ENCODE assay signal across 10 mouse cellular contexts in the genomic region with DNA sequence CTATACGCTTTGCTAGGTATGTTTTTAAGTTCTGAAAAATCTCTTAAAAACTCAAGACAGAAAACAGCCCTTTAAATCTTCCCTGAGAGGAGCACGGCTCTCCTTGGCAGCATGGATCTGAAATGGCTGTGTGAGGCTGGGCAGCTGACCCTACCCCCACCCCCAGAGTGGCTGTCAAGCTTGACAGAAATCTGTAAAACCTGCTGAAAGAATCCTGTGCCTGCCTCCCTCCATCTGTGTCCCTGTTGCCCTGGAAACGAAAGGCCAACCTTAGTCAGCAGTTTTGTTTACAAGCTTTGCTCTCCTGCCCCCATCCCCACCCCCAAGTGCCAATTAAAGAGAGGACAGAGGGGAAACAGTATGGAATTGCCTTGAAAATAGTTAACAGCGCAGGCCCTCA. TPM values are rescaled to one million over a fixed set of nuclear protein-coding genes. Genes with fewer than 3 reads are reported as not detected.
DNase-seq lines count a peak whose midpoint lies in the region; ATAC-seq lines count a peak whose summit lies in the region.
"Had no signal": no experiment of that assay in that cellular context is flagged by ENCODE, and none has a peak within 500 bp of the region (broad histone marks: within the 10 kb centered on the region; RNA-seq: fewer than 3 reads in every experiment).

No protein-coding gene starts in this region.

- no peaks in the 10 kb centered on the region for H3K27me3 ChIP-seq in heart, embryonic 10.5 days (ENCODE audit: insufficient read depth, poor library complexity, severe bottlenecking)
- H3K27me3 ChIP-seq in hindbrain, embryonic 15.5 days: no peaks in the 10 kb centered on the region
- H3K27me3 ChIP-seq in midbrain, embryonic 11.5 days (ENCODE audit: control insufficient read depth, insufficient read depth, low read length): no peaks in the 10 kb centered on the region
- H3K27me3 ChIP-seq: stomach, embryonic 15.5 days had no signal

- peaks cover 12% of the 10 kb centered on the region; the same call in 1 of the 2 replicates for H3K36me3 ChIP-seq in heart, embryonic 10.5 days
- H3K36me3 ChIP-seq in hindbrain, embryonic 15.5 days: no peaks in the 10 kb centered on the region
- H3K36me3 ChIP-seq in midbrain, embryonic 11.5 days (ENCODE audit: control insufficient read depth, insufficient read depth, low read length): no peaks in the 10 kb centered on the region
- H3K36me3 ChIP-seq: stomach, embryonic 15.5 days had no signal

- 43% methylated on average over 4 of the region's 4 CpGs for WGBS in heart, embryonic 10.5 days
- WGBS in hindbrain, embryonic 15.5 days: 37% methylated on average over 4 of the region's 4 CpGs
- WGBS in midbrain, embryonic 11.5 days: 30% methylated on average over 4 of the region's 4 CpGs

- no peak overlapping the region for H3K4me3 ChIP-seq in heart, embryonic 10.5 days
- no peak overlapping the region for H3K4me3 ChIP-seq in hindbrain, embryonic 15.5 days
- no peak overlapping the region for H3K4me3 ChIP-seq in midbrain, embryonic 11.5 days (ENCODE audit: low read depth, low read length)
- H3K4me3 ChIP-seq: stomach, embryonic 15.5 days had no signal

- no peaks in the 10 kb centered on the region for H3K9me3 ChIP-seq in heart, embryonic 10.5 days
- H3K9me3 ChIP-seq in hindbrain, embryonic 15.5 days: no peaks in the 10 kb centered on the region
- H3K9me3 ChIP-seq in midbrain, embryonic 11.5 days (ENCODE audit: control insufficient read depth, low read length): no peaks in the 10 kb centered on the region
- H3K9me3 ChIP-seq: stomach, embryonic 15.5 days had no signal

- H3K4me2 ChIP-seq in hindbrain, embryonic 15.5 days: no peak overlapping the region
- 0 out of 2 replicates have a peak overlapping the region, but pooled peaks have one; percentile 7 for H3K4me2 ChIP-seq in midbrain, embryonic 11.5 days
- H3K4me2 ChIP-seq: stomach, embryonic 15.5 days had no signal

- ATAC-seq in hindbrain, embryonic 15.5 days (ENCODE audit: low FRiP score, low read depth): peak; percentile 76; the same call in 1 of the 2 replicates
- ATAC-seq in midbrain, embryonic 11.5 days (ENCODE audit: low FRiP score): peak; percentile 87

- peak overlapping the region; percentile 42; the same call in 1 of the 2 replicates for H3K27ac ChIP-seq in heart, embryonic 10.5 days
- H3K27ac ChIP-seq in hindbrain, embryonic 15.5 days (replicated peaks): no peak overlapping the region
- H3K27ac ChIP-seq in midbrain, embryonic 11.5 days (ENCODE audit: low read depth, low read length): no peak overlapping the region; the same call in 1 of the 2 replicates
- H3K27ac ChIP-seq: macrophage; stomach, embryonic 15.5 days had no signal

- no peak overlapping the region for H3K9ac ChIP-seq in hindbrain, embryonic 15.5 days
- no peak overlapping the region for H3K9ac ChIP-seq in midbrain, embryonic 11.5 days (ENCODE audit: low read length)
- H3K9ac ChIP-seq: stomach, embryonic 15.5 days had no signal

- DNase-seq in heart, embryonic 10.5 days (ENCODE audit: low spot score): no peak
- DNase-seq in heart, adult 18-20 months: no peak
- peak; percentile 90 for DNase-seq in embryo, embryonic 10.5 days (ENCODE audit: low spot score)
- peak; percentile 91 for DNase-seq in midbrain, embryonic 11.5 days (ENCODE audit: low spot score, missing footprints)
- DNase-seq in urinary bladder, adult 18-20 months (ENCODE audit: low spot score in 2 of 2): no peak
- DNase-seq in natural killer cell, adult 2 months (ENCODE audit: low spot score in 2 of 2): no peak
- DNase-seq in ovary, adult 18-20 months (ENCODE audit: low spot score): no peak

- peaks cover 25% of the 10 kb centered on the region for H3K4me1 ChIP-seq in heart, embryonic 10.5 days
- peaks cover 23% of the 10 kb centered on the region for H3K4me1 ChIP-seq in hindbrain, embryonic 15.5 days (replicated peaks)
- peaks cover 22% of the 10 kb centered on the region for H3K4me1 ChIP-seq in midbrain, embryonic 11.5 days (ENCODE audit: control insufficient read depth, insufficient read depth, low read length)

RNA-seq across cellular contexts. Expression of a gene that starts 47.3 kb away (rescaled TPM):
- 0.28 and 1.5 TPM in 2 replicates for polyA plus RNA-seq in heart, embryonic 10.5 days (2016; fragmentation: Nextera tagmentation; extraction: Ambion mirVana)
- total RNA-seq in heart, adult 18-20 months (2021): not detected
- polyA plus RNA-seq in hindbrain, embryonic 15.5 days (2015; fragmentation: Nextera tagmentation; extraction: Ambion mirVana): 0.49 TPM in 2 replicates
- polyA plus RNA-seq in midbrain, embryonic 11.5 days (2014; fragmentation: Nextera tagmentation; extraction: Ambion mirVana): 0.08 TPM in 1 of 2 replicates, not detected in the other
- polyA plus RNA-seq: macrophage had no signal

Comparison
In these comparisons a context has a peak if more than half of its experiments do, and no peak if none do; other contexts are left out.
1. DNase-seq: peak in embryo, embryonic 10.5 days (single experiment) and midbrain, embryonic 11.5 days (single experiment); none in heart, embryonic 10.5 days (single experiment), heart, adult 18-20 months (0 of 2), urinary bladder, adult 18-20 months (0 of 2), natural killer cell, adult 2 months (0 of 2) and ovary, adult 18-20 months (single experiment).